Mouse (Mus musculus): ENCODE data around the gene N4bp1.

DNA sequence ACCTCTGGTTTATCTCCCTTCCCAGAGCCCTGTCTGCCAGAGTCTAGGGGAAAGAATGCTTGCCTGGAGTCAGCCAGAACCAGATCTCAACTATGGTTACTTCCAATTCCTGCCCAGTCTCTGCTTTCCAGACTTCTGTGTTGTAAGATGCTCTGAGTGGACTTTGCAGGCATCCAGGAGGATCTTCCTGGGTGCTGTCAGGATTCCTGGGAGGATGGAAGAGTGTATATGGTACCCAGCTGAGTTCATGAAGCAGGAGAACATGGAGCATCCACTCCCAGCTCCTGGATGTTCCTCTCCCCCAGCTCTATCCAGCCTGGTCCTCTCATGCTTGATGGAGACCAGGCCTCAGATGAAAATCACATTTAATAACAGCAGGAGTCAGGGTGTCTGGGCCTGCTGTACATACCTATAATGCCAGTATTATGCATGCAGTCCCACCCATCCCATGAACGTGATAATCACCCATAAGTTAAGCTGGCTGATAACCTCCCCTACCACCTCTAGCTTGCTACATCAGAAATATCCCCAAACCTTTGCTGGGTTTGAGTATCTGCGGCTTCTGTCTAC is 64.8 kb downstream of the N4bp1 start:
- TF ChIP-seq EP300 (IDR thresholded peaks at IDR 0.05; ENCODE audit: low read length) (no peak), MAFK (IDR thresholded peaks at IDR 0.05; ENCODE audit: insufficient replicate concordance, low read length) (no peak)

All from CH12.LX (cell line).